Comparison of ENCODE assay signal across 10 mouse cellular contexts in the genomic region with DNA sequence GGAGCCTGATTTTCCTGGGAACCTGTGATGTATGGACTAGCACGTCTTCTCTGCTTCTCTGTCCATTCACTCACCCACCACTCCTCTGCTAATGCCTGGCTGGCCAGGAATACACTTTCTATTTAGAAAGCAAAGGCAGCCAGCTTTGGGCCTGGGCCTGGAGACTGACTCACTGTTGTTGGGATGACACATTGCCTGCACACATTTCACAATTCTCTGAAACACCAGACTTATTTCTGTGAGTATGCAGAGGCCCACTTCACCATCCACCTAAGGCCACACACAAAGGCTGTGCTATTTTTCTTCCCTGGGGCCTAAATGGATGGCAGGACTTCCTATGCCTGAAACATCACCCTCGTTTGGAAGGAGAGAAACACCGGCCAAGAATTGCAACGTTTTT.
A peak's percentile ranks its signal among the peaks of the same experiment; 100 is the strongest.
DNase-seq lines count a peak whose midpoint lies in the region; ATAC-seq and TF ChIP-seq lines count a peak whose summit lies in the region.
"Had no signal": no experiment of that assay in that cellular context is flagged by ENCODE, and none has a peak within 500 bp of the region (broad histone marks: within the 10 kb centered on the region; RNA-seq: fewer than 3 reads in every experiment).

No protein-coding gene starts in this region.

- ATAC-seq in hindbrain, postnatal 0 days = no peak
- peak; percentile 57; the same call in 1 of the 2 replicates for ATAC-seq in megakaryocyte progenitor cell, adult 5-6 weeks (replicated peaks; ENCODE audit: poor library complexity)
- no peak for ATAC-seq in cerebellum, adult (ENCODE audit: insufficient number of reproducible peaks, low FRiP score, low TSS enrichment)

- DNase-seq in lung, adult 18-20 months = peak; percentile 49 to 55
- no peak for DNase-seq in lung, adult 2 months
- DNase-seq in hindbrain, postnatal 0 days (ENCODE audit: low spot score) = peak; percentile 38
- DNase-seq in spleen, adult 18-20 months = no peak
- no peak for DNase-seq in kidney, adult 11 months

- peaks cover 6% of the 10 kb centered on the region for H3K4me1 ChIP-seq in lung, adult 2 months (ENCODE audit: control insufficient read depth, insufficient read depth, low read length)
- peaks cover 29% of the 10 kb centered on the region for H3K4me1 ChIP-seq in embryonic fibroblast, embryonic 13.5 days (ENCODE audit: control insufficient read depth, insufficient read depth, low read length)
- no peaks in the 10 kb centered on the region for H3K4me1 ChIP-seq in hindbrain, postnatal 0 days (ENCODE audit: insufficient read depth, low read length)

- H3K36me3 ChIP-seq in hindbrain, postnatal 0 days (ENCODE audit: insufficient read depth, low read length) = no peaks in the 10 kb centered on the region
- H3K36me3 ChIP-seq: heart, embryonic 13.5 days; midbrain, embryonic 12.5 days had no signal

- TF ChIP-seq POLR2A in lung, adult 2 months (IDR thresholded peaks at IDR 0.05; ENCODE audit: borderline replicate concordance, extremely low read depth, low read depth, low read length) = no peak
- TF ChIP-seq POLR2A in embryonic fibroblast, embryonic 13.5 days (IDR thresholded peaks at IDR 0.05; ENCODE audit: low read depth, low read length) = no peak

- H3K9me3 ChIP-seq in hindbrain, postnatal 0 days (ENCODE audit: low read length) = no peaks in the 10 kb centered on the region
- H3K9me3 ChIP-seq: heart, embryonic 13.5 days; midbrain, embryonic 12.5 days had no signal

- no peak overlapping the region for H3K4me3 ChIP-seq in lung, adult 2 months (replicated peaks; ENCODE audit: extremely low read depth, low read depth, low read length)
- no peak overlapping the region for H3K4me3 ChIP-seq in embryonic fibroblast, embryonic 13.5 days (ENCODE audit: insufficient read depth, low read length)
- no peak overlapping the region for H3K4me3 ChIP-seq in hindbrain, postnatal 0 days (ENCODE audit: low read length)
- H3K4me3 ChIP-seq: heart, embryonic 13.5 days; midbrain, embryonic 12.5 days had no signal

- no peak overlapping the region for H3K9ac ChIP-seq in hindbrain, postnatal 0 days (replicated peaks; ENCODE audit: low read length)
- H3K9ac ChIP-seq: heart, embryonic 13.5 days; midbrain, embryonic 12.5 days had no signal

- H3K27ac ChIP-seq in embryonic fibroblast, embryonic 13.5 days (ENCODE audit: insufficient read depth, low read length) = peak overlapping the region; percentile 87
- H3K27ac ChIP-seq in hindbrain, postnatal 0 days = peak overlapping the region; percentile 16; the same call in 1 of the 2 replicates
- H3K27ac ChIP-seq: heart, embryonic 13.5 days; midbrain, embryonic 12.5 days had no signal

- no peaks in the 10 kb centered on the region for H3K27me3 ChIP-seq in hindbrain, postnatal 0 days (ENCODE audit: insufficient read depth, low read length)
- H3K27me3 ChIP-seq: midbrain, embryonic 12.5 days had no signal

- TF ChIP-seq CTCF in lung, adult 2 months (IDR thresholded peaks at IDR 0.05; ENCODE audit: insufficient read depth, low read length) = no peak
- TF ChIP-seq CTCF in embryonic fibroblast, embryonic 13.5 days (IDR thresholded peaks at IDR 0.05; ENCODE audit: borderline replicate concordance, insufficient read depth, low read length) = no peak
- TF ChIP-seq CTCF in hindbrain, postnatal 0 days (IDR thresholded peaks at IDR 0.05; ENCODE audit: low read depth) = no peak

- H3K4me2 ChIP-seq in hindbrain, postnatal 0 days (ENCODE audit: low read depth, low read length) = no peak overlapping the region
- H3K4me2 ChIP-seq: heart, embryonic 13.5 days; midbrain, embryonic 12.5 days had no signal

- 61% methylated on average over 4 of the region's 4 CpGs for WGBS in lung, adult 2 months
- 35% methylated on average over 4 of the region's 4 CpGs for WGBS in hindbrain, postnatal 0 days

Comparison
In these comparisons a context has a peak if more than half of its experiments do, and no peak if none do; other contexts are left out.
1. DNase-seq: peak in lung, adult 18-20 months (2 of 2) and hindbrain, postnatal 0 days (single experiment); none in lung, adult 2 months (single experiment), spleen, adult 18-20 months (0 of 2) and kidney, adult 11 months (single experiment).